Mouse (Mus musculus) hindbrain, postnatal 0 days (tissue): Measurements from ENCODE around the gene 1110008L16Rik. TPM values are rescaled to one million over a fixed set of nuclear protein-coding genes. Genes with fewer than 3 reads are reported as not detected.

Source experiments
- ATAC-seq: fragments of 200-750 bp; cut with Nextera tagmentation; 2 replicates; pipeline ENCODE4 v1.8.0; 2017; ENCODE audit warnings: mild to moderate bottlenecking, moderate TSS enrichment, moderate library complexity
- DNase-seq: peaks from one replicate; pipeline ENCODE4 v3.0.0-alpha.2; 2015; ENCODE audit warnings: low spot score
- H3K27ac ChIP-seq: fragments of 300-500 bp; sonication (generic); 2 replicates; pipeline ENCODE4 v1.5.1; 2014; ENCODE audit warnings: mild to moderate bottlenecking
- H3K27me3 ChIP-seq: fragments of 300-500 bp; sonication (generic); 2 replicates; pipeline ENCODE4 v1.6.1; 2014; ENCODE audit warnings: low read length, mixed read lengths; ENCODE audit not compliant: insufficient read depth
- H3K36me3 ChIP-seq: fragments of 300-500 bp; sonication (generic); 2 replicates; pipeline ENCODE4 v1.6.1; 2014; ENCODE audit warnings: low read length, mixed read lengths; ENCODE audit not compliant: insufficient read depth
- H3K4me1 ChIP-seq: fragments of 300-500 bp; sonication (generic); 2 replicates; pipeline ENCODE4 v1.6.1; 2014; ENCODE audit warnings: antibody characterized with exemption, low read length, mixed read lengths; ENCODE audit not compliant: insufficient read depth
- H3K4me2 ChIP-seq: fragments of 300-500 bp; sonication (generic); 2 replicates; pipeline ENCODE4 v1.6.1; 2014; ENCODE audit warnings: low read depth, mild to moderate bottlenecking, low read length, moderate library complexity, mixed read lengths
- H3K4me3 ChIP-seq: fragments of 300-500 bp; sonication (generic); 2 replicates; pipeline ENCODE4 v1.5.1; 2014; ENCODE audit warnings: low read length
- H3K9ac ChIP-seq: fragments of 300-500 bp; sonication (generic); replicated peaks from 2 replicates; pipeline ENCODE4 v1.6.1; 2014; ENCODE audit warnings: mild to moderate bottlenecking, low read length, moderate library complexity, mixed read lengths
- H3K9me3 ChIP-seq: fragments of 300-500 bp; sonication (generic); 2 replicates; pipeline ENCODE4 v1.6.1; 2016; ENCODE audit warnings: low read length, mixed read lengths
- CTCF ChIP-seq: IDR thresholded peaks from 2 replicates; pipeline ENCODE4 v1.5.1; 2016; ENCODE audit warnings: antibody characterized with exemption, control low read depth, low read depth
- WGBS: fragments of 180-500 bp; shearing (Covaris S2); extraction: QIAGEN DNeasy Blood & Tissue Kit; methylation state at CpG from one replicate; pipeline ENCODE4 v1.1.7; 2014; 5-methylcytosine and 5-hydroxymethylcytosine counted together
- polyA plus RNA-seq: library from polyadenylated mRNA; unstranded; fragments of >200 nt; fragmentation: Nextera tagmentation; extraction: Ambion mirVana; gene quantifications from 2 replicates; pipeline ENCODE4 v1.2.1, GENCODE M21; 2015
- total RNA-seq: library from RNA; depleted of rRNA; stranded (reverse); fragments of >200 nt; gene quantifications from 2 replicates; pipeline ENCODE4 v1.2.3, GENCODE M21; 2014

Gene 1110008L16Rik
- total and polyA plus RNA-seq, 2 experiments from 2014 or later, result 7.6 to 9.8 TPM

GRCm38 (mm10) chr12:55397544-55398239, 98.3 kb downstream of the 1110008L16Rik start:
- DNase-seq, result no peak
- Histone ChIP-seq H3K4me2 (peak overlapping the region; percentile 94), H3K27me3 (no peaks in the 10 kb centered on the region), H3K27ac (peak overlapping the region; percentile 90), H3K36me3 (no peaks in the 10 kb centered on the region), H3K9ac (peak overlapping the region; percentile 69), H3K9me3 (no peaks in the 10 kb centered on the region), H3K4me1 (peaks cover 14% of the 10 kb centered on the region), H3K4me3 (peak overlapping the region; percentile 82)
- WGBS, result 66% methylated on average over 9 of the region's 9 CpGs
- TF ChIP-seq CTCF, result no peak
- no peak for ATAC-seq

GRCm38 (mm10) chr12:55398240-55399127, 99.1 kb downstream of the 1110008L16Rik start:
- under 1% methylated on average over 51 of the region's 51 CpGs for WGBS

GRCm38 (mm10) chr12:55399128-55399677, 99.8 kb downstream of the 1110008L16Rik start:
- WGBS, result 2% methylated on average over 20 of the region's 20 CpGs
- ATAC-seq (no peak; the same call in 1 of the 2 replicates), DNase-seq (no peak)
- H3K36me3 ChIP-seq, result no peaks in the 10 kb centered on the region
- H3K4me1 ChIP-seq, result peaks cover 14% of the 10 kb centered on the region
- peak overlapping the region; percentile 69 for H3K9ac ChIP-seq
- H3K4me3 ChIP-seq, result peak overlapping the region; percentile 82
- H3K4me2 ChIP-seq, result peak overlapping the region; percentile 94
- TF ChIP-seq CTCF, result no peak
- H3K27me3 ChIP-seq, result no peaks in the 10 kb centered on the region
- peak overlapping the region; percentile 90 for H3K27ac ChIP-seq
- H3K9me3 ChIP-seq, result no peaks in the 10 kb centered on the region

More at GRCm38 (mm10) chr12:55398240-55399127, 99.1 kb downstream of the 1110008L16Rik start:
- DNase-seq (peak; percentile 96), ATAC-seq (peak; percentile 99)
- H3K27me3 ChIP-seq, result no peaks in the 10 kb centered on the region
- H3K36me3 ChIP-seq, result no peaks in the 10 kb centered on the region
- H3K9me3 ChIP-seq, result no peaks in the 10 kb centered on the region
- H3K4me1 ChIP-seq, result peaks cover 14% of the 10 kb centered on the region
- peak overlapping the region; percentile 82 for H3K4me3 ChIP-seq
- TF ChIP-seq CTCF, result 0 out of 2 replicates have a peak, but pooled peaks have one; percentile 19
- H3K27ac ChIP-seq, result peak overlapping the region; percentile 90
- H3K4me2 ChIP-seq, result peak overlapping the region; percentile 94
- peak overlapping the region; percentile 69 for H3K9ac ChIP-seq

- peaks cover 23% of the 10 kb centered on the region for H3K36me3 ChIP-seq
Measured at GRCm38 (mm10) chr12:55407888-55408287, 108.5 kb downstream of the 1110008L16Rik start.

GRCm38 (mm10) chr12:55415255-55415654, 115.9 kb downstream of the 1110008L16Rik start:
- Histone ChIP-seq H3K27ac (no peak overlapping the region), H3K9me3 (no peaks in the 10 kb centered on the region), H3K36me3 (peaks cover 56% of the 10 kb centered on the region), H3K27me3 (no peaks in the 10 kb centered on the region), H3K9ac (no peak overlapping the region), H3K4me1 (no peaks in the 10 kb centered on the region), H3K4me2 (no peak overlapping the region), H3K4me3 (no peak overlapping the region)
- ATAC-seq, result no peak
- no peak for DNase-seq
- 95% methylated on average over 5 of the region's 5 CpGs for WGBS
- no peak for TF ChIP-seq CTCF

More at GRCm38 (mm10) chr12:55407888-55408287, 108.5 kb downstream of the 1110008L16Rik start:
- 90% methylated on average over 5 of the region's 5 CpGs for WGBS
- H3K4me3 ChIP-seq, result no peak overlapping the region
- H3K27ac ChIP-seq, result no peak overlapping the region
- DNase-seq, result no peak
- H3K4me1 ChIP-seq, result no peaks in the 10 kb centered on the region
- no peak overlapping the region for H3K4me2 ChIP-seq
- no peaks in the 10 kb centered on the region for H3K9me3 ChIP-seq
- H3K9ac ChIP-seq, result no peak overlapping the region
- H3K27me3 ChIP-seq, result no peaks in the 10 kb centered on the region
- TF ChIP-seq CTCF, result no peak
- no peak for ATAC-seq

- WGBS, result 69% methylated on average over 1 of the region's 1 CpGs
- Histone ChIP-seq H3K9me3 (no peaks in the 10 kb centered on the region), H3K4me3 (no peak overlapping the region), H3K27me3 (no peaks in the 10 kb centered on the region), H3K27ac (no peak overlapping the region), H3K4me1 (no peaks in the 10 kb centered on the region), H3K4me2 (no peak overlapping the region), H3K9ac (no peak overlapping the region), H3K36me3 (peaks cover 60% of the 10 kb centered on the region)
- no peak for ATAC-seq
- DNase-seq, result no peak
- no peak for TF ChIP-seq CTCF
Measured at GRCm38 (mm10) chr12:55415762-55416161, 116.4 kb downstream of the 1110008L16Rik start.
